Mouse (Mus musculus) frontal cortex, postnatal 10 days (tissue): ENCODE results near the gene Rhot2.
A peak's percentile ranks its signal among the peaks of the same experiment; 100 is the strongest.

Source experiments
- DNase-seq, 2 experiments: peaks; one replicate each; pipeline ENCODE4 v3.0.0; 2022; ENCODE audit warnings: low spot score in 2 of 2, mixed read lengths in 1 of 2

Gene Rhot2

DNA sequence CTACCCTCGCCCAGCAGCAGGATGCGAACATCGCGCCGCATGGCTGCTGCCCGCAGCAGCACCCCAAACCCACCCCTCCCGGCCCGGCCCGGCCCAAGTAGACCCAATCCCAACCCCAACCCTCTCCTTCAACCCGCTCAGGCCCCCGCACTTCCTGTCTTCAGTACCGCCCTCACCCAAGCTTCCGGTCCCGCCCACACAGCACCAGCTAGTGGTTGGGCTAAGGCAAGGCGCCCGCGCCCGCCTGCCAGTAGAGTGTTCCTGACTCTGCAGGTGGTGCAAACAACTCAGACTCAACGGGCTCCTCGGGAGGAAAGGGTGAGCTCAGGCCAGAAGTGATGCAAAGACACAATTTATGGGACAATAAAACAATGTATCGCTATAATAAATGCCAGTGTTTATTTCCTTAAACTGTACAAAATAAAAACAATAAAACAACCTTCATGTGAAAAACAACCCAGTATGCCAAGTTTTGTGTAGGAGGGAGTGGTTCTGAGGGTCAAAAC, at the start of gene Rhot2:
Gene Rhot2, minus strand, starts transcription at position 456 of the 506 bp plus-strand sequence.
- DNase-seq = peak; percentile 93

GRCm38 (mm10) chr17:25893975-25894617, 49.4 kb upstream of the Rhot2 start:
- peak in 1 of 2 experiments; percentile 54 for DNase-seq

DNA sequence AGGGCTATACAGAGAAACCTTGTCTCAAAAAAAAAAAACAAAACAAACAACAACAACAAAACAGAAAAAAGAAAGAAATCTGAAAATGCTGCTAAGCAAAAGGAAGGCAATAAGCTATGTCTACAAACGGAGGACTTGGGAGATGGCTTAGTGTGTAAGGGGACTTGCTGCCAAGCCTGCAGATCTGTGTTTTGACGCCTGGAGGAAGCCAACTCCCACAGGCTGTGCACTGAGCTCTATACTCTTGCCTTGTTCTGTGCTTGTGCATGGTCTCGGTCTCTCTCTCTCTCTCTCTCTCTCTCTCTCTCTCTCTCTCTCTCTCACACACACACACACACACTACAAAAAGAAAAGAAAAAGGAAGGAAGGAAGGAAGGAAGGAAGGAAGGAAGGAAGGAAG, 44.2 kb upstream of the Rhot2 start:
- DNase-seq = no peak

DNA sequence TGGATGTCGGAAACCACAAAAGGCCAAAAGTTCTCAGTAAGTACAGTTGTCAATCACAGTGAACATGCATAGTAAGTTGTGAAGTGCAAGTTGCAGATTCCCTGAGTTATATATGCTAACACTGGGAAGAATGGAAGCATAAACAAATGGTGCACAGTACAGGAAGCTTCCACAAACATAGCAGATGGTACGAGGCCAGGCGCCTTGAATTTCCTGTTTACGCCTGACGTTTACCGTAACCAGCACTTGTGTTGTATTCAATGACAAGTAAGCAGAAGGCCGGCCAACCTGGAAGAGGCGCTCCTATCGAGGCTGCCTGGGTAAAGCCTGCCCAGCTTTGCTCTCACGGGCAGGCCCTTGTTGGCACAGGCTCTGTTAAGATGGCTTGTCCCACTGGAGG, 42.8 kb upstream of the Rhot2 start:
- no peak for DNase-seq

DNA sequence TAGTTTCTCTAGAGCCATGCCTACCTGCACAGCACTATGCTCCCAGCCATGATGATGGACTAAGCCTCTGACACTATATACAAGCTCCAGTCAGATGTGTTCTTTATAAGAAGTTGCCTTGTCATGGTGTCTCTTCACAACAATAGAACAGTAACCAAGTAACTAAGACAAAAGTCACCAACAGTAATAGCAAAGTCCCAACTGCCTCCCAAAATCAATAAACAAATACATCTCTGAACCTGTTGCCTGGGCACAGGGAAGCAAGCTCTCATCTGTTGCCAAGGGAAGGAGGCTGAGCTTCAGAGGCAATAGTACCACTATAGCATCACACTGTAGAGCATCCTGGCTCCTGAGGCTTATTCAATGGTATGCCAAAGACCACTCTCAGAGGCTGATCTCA, 42.2 kb upstream of the Rhot2 start:
- no peak for DNase-seq

DNA sequence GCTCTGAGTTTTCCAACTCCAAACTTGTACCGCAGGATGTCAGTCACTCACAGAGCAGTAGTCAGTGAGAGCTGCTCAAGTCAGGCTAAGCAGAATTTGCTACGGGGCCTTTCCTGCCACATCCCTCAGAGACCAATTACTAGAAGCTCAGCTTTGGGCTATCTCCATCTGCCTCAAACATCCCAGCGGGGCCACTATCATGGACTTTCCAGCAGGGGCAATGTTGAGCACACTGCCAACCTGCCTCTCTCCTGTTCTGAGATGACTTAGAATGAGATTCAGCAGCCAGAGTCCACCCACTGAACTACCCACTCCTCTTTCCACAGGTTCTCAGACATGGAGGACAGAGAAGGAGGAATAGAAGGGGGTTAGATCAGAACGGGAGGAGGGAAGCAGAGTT, 41.0 kb upstream of the Rhot2 start:
- no peak for DNase-seq

GRCm38 (mm10) chr17:25883824-25884223, 39.2 kb upstream of the Rhot2 start:
- DNase-seq = no peak

DNA sequence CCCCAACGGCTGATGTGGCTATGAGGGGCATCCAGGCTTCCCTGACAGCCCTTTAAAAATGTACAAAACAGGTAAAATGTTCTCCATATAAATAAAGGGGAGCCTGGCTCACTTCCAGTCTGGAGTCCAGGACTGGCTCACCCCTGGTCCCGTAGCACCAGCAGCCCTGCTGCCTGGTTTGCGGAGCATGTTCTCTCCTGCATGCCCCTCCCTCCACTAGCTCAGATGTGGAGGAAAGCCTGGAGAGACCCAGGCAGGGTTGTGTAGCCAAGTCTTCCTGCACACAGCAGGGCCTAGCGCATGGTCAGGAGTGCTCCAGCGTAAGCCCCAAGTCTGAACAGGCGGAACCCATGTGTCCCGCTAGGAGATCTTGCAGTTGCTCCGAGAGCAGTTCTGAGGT, 38.6 kb upstream of the Rhot2 start:
- DNase-seq = no peak

- no peak for DNase-seq
Observed at GRCm38 (mm10) chr17:25882306-25882705, 37.7 kb upstream of the Rhot2 start.

- no peak for DNase-seq
Observed at GRCm38 (mm10) chr17:25881691-25882090, 37.0 kb upstream of the Rhot2 start.

DNA sequence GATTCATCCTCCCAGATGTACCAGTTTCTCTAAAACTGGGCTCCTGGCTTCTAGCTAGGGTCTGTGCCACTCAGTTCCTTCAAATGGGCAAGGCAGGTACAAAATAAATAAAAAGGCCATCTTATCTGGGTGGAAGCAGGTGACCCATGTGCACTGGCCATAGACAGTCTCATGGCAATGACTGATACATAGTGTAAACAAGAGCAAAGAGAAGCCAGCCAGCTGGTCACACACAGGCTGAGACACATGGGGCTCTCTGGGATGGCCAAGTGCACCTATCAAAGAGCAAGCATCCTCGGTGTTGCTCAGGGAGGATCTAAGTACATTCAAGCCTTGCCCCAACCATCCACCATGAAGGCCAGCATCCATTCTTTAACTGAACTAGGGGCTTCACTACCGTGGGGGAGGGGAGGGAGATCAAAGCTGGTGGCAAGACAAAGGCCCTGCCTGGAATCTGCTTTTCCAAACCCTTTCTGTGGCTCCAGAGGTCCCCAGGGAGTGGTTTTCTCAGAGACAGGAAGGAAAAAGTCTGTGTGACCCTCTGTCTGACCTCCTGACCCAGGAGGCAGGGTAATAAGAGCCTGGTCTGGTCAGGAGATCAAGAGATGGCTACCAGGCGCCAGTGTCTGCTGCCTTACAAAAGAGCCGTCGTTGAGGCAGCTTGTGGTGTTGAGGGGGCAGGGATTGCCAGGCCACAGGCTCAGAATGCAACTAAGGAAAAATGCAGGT, 36.4 kb upstream of the Rhot2 start:
- DNase-seq = no peak

GRCm38 (mm10) chr17:25880196-25880910, 35.7 kb upstream of the Rhot2 start, which contains the start of gene Wfikkn1:
Gene Wfikkn1, minus strand, starts transcription at chr17:25880858.
- no peak for DNase-seq

DNA sequence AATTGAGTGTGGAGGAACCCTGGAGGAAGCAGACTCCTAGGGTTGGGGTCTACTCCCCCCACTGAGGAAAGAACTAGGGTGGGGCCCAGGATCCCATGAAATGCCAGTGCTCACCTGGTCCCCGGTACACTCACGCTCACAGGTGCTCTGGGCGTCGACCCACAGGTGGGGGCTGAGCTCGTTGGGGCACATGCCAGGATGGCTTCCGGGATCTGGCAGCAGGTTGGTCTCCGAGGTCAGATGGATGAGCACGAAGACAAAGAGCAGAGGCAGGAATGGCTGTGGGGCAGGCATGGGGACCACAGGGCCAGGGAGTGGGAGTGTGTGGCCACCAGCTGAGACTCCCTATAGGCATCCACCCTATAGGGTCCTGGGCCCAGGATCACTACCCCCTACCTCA, 35.1 kb upstream of the Rhot2 start:
- no peak for DNase-seq

GRCm38 (mm10) chr17:25879261-25879660, 34.6 kb upstream of the Rhot2 start:
- no peak for DNase-seq

GRCm38 (mm10) chr17:25878611-25879180, 34.0 kb upstream of the Rhot2 start:
- DNase-seq = no peak

DNA sequence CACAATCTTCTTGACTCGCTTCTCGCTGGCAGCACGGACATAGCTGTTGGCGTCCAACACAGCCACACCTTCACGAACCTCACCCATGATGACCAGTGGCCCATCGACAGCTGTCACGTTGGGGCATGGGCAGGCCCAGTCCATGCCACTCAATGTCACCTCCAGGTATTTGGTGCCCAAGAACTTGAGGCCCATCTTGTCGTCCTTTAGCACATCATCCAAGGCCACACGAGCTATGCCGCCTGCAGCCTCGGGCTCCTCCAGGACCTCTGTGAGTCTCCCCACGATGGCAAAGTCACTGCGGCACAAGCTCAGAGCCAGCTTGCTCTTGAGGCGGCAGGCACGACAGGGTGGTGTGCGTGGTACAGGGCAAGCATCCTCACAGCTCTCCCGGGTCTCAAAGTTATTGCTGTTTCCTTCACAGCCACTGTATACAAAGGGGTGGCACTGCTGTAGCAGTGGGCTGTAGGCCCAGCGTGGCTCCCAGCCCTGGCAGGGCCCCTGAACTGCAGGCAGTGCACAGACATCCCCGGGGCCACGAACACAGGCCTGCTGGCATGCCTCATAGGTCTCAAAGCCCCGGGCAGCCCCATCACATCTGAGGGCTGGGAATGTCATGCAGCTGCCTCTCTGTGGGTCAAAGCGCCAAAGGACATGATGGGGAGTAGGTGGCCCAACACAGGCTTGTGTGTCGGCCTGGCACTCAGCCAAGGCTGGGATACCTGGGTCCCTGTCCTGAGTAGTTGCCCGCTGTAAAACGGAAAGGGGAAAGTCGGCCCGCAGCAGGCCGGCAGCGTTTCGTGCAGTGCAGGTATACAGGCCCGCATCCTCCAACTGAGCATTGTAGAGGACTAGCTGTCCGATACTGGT, 33.3 kb upstream of the Rhot2 start:
- DNase-seq = no peak

DNA sequence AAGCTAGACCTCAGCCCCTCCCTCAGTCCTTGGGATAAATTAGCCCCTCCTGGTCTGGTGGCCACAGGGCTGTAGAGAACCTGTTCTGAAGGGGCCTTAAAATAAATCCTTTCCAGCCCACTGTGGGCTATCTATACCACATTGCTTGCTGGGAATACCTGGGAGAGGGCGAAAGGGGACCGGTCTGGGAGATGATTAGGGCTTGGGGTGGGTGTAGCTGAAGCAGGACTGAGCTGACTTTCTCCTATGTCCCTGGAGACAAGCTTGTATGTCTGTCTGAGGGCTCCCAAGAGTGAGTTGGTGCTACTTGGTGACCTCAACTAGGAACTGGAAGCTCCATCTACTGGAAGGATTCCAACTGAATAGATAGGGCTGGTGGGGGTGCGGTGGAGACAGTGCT, 32.4 kb upstream of the Rhot2 start:
- DNase-seq = no peak

- no peak for DNase-seq
Observed at GRCm38 (mm10) chr17:25876347-25876915, 31.8 kb upstream of the Rhot2 start.

DNA sequence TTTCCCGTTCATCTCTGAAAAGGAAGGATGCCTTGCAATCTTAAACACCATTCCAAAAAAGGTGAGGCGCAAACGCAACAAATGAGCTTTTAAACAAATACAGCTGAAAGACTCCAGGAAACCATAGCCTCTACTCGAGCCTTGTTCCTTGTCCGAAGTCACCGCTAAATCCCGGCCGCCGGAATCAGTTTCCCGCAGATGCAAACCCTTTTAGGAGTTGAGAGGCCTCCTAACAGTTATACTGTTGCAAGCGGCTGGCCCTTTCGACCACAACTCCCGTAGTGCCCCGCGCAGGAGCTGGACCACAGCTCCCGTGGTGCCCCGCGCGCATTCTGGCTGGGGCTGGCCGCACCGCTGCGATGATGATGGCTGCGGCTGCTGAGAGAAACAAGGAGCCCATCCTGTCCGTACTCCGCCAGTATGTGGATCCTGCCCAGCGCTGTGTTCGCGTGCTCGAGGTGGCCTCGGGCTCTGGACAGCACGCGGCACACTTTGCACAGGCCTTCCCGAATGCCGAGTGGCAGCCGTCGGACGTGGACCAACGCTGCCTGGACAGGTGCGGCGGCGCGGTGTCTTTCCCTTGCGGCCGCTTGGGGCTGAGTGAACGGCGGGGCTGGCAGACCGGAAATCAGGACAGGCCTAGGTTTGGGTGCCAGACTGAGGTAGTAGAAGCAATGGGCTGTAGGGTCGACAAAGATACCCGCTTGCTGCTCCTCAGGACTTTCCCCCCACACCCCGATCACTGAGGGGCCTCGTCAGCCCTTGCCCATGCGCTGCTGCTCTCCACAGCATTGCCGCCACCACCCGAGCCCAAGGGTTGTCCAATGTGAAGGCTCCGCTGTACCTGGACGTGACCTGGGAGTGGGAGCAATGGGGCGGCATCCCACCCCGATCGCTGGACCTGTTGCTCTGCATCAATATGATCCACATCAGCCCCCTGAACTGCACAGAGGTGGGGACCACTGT, 30.8 kb upstream of the Rhot2 start:
- peak; percentile 80 to 88 for DNase-seq

GRCm38 (mm10) chr17:25874721-25875170, 30.1 kb upstream of the Rhot2 start, which contains the start of gene Mettl26:
Gene Mettl26, plus strand, starts transcription at chr17:25875074.
- peak; percentile 85 to 95 for DNase-seq
